Mouse (Mus musculus) heart, embryonic 10.5 days (tissue): ENCODE results near the gene Ms4a6d. TPM values are rescaled to one million over a fixed set of nuclear protein-coding genes. Genes with fewer than 3 reads are reported as not detected.
"Not testable (repeated sequence)": the region's sequence is repeated elsewhere in the genome, so short reads cannot be mapped to it uniquely, and the experiment has no call there.

Source experiments
- DNase-seq: peaks from one replicate; pipeline ENCODE4 v3.0.0-alpha.2; 2017; ENCODE audit warnings: low spot score
- H3K27ac ChIP-seq: fragments of 300-500 bp; sonication (generic); 2 replicates; pipeline ENCODE4 v1.5.1; 2016; ENCODE audit warnings: mild to moderate bottlenecking
- H3K27me3 ChIP-seq: fragments of 300-500 bp; sonication (generic); 2 replicates; pipeline ENCODE4 v1.6.1; 2016; ENCODE audit warnings: mild to moderate bottlenecking; ENCODE audit not compliant: poor library complexity, insufficient read depth, severe bottlenecking
- H3K36me3 ChIP-seq: fragments of 300-500 bp; sonication (generic); 2 replicates; pipeline ENCODE4 v1.6.1; 2016; ENCODE audit warnings: mild to moderate bottlenecking, moderate library complexity
- H3K4me1 ChIP-seq: fragments of 300-500 bp; sonication (generic); 2 replicates; pipeline ENCODE4 v1.6.1; 2016; ENCODE audit warnings: mild to moderate bottlenecking
- H3K4me3 ChIP-seq: fragments of 300-500 bp; sonication (generic); 2 replicates; pipeline ENCODE4 v1.5.1; 2016; ENCODE audit warnings: mild to moderate bottlenecking, moderate library complexity
- H3K9me3 ChIP-seq: fragments of 300-500 bp; sonication (generic); 2 replicates; pipeline ENCODE4 v1.6.1; 2016; ENCODE audit warnings: mild to moderate bottlenecking, moderate library complexity
- WGBS: fragments of 180-500 bp; shearing (Covaris S2); methylation state at CpG from one replicate; pipeline ENCODE4 v1.1.7; 2016; 5-methylcytosine and 5-hydroxymethylcytosine counted together
- polyA plus RNA-seq: library from polyadenylated mRNA; unstranded; fragments of >200 nt; fragmentation: Nextera tagmentation; extraction: Ambion mirVana; gene quantifications from 2 replicates; pipeline ENCODE4 v1.2.1, GENCODE M21; 2016

Ms4a6d gene
- polyA plus RNA-seq, 1 experiment from 2014 or later, result 0.48 TPM

DNA sequence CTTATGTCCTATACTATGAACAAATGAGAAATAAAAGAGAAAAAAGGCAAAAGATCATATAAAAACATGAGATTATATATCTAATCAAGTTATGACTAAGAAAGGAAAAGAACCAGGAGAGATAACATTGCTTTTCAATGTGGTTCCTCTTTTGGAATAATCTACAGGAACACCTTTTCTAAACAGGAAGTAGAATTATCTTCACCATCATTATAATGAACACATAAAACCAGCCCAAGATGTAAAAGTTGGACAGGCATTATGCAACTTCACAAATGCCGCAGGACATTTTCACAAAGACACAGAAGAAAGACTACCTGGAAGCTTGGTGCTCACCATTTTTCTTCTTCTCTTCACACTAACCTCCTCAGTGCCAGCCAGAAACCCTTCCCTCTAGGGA is 8.4 kb upstream of the Ms4a6d start:
- DNase-seq, result no peak
- 89% methylated on average over 1 of the region's 1 CpGs for WGBS
- H3K36me3 ChIP-seq, result no peaks in the 10 kb centered on the region

DNA sequence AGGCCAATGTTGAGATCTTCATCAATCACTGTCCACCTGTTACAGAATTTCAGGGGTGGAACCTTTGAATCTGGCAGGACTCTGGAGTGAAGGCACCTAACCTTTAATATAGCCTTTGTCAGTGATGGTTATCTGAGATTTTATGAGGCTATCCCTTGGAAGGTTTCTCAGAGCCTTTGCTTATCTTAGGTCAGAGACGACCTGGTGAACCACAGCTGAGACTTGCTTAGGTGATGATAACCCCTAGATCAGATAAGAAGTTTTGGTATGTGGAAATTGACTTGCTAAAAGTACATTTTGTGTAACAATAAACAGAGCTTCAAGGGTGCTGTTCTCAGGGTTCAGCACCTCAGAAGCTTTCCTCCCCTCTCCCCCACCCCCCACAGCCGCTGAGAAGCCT is 7.6 kb upstream of the Ms4a6d start:
- 36% methylated on average over 2 of the region's 2 CpGs for WGBS
- Histone ChIP-seq H3K9me3 (no peaks in the 10 kb centered on the region), H3K4me1 (no peaks in the 10 kb centered on the region), H3K27ac (no peak overlapping the region), H3K36me3 (no peaks in the 10 kb centered on the region), H3K4me3 (no peak overlapping the region), H3K27me3 (no peaks in the 10 kb centered on the region)
- no peak for DNase-seq

More for the DNA sequence above, 8.4 kb upstream of the Ms4a6d start:
- Histone ChIP-seq H3K4me1 (no peaks in the 10 kb centered on the region), H3K4me3 (no peak overlapping the region), H3K27ac (no peak overlapping the region), H3K9me3 (no peaks in the 10 kb centered on the region), H3K27me3 (no peaks in the 10 kb centered on the region)

DNA sequence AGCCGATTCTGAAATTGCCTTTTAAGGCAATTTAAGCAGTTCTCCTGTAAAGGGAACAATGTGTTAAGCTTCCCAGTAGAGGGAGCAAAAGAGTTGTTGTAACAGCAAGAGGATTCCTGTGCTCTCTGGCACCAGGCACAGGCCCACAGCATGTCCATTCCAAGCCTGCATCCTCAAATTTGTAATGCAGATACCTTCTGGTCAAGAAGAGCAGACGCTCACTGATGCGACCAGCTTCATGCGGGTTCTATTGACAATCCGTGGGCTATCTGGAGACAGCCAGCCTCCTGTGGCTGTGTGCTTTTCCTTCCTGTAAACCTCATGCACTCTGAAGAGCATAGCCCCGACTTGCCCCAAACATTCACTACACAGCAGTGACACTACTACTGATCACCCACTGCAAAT is 6.9 kb upstream of the Ms4a6d start:
- H3K36me3 ChIP-seq, result no peaks in the 10 kb centered on the region
- no peak overlapping the region for H3K27ac ChIP-seq
- H3K27me3 ChIP-seq, result no peaks in the 10 kb centered on the region
- no peak for DNase-seq
- H3K9me3 ChIP-seq, result no peaks in the 10 kb centered on the region
- WGBS, result 26% methylated on average over 6 of the region's 6 CpGs
- no peaks in the 10 kb centered on the region for H3K4me1 ChIP-seq
- H3K4me3 ChIP-seq, result no peak overlapping the region

DNA sequence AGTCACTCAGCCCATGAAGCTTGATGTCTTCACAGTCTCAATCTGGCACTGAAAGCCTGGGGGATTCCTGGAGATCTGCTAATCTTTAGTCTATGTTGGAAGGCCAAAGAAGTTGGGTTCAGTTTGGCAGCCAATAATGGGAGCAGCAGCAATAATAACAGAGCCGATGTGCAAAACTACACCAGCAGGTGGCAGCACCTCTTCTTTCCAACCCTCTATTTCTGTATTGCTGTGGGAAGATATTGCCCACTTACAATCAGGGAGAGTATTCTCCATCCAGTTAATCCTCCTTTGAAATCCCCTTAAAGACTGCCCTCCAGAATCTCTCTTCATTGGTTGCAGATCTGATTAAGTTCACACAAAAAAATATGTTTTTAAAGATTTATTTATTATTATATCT is 3.5 kb upstream of the Ms4a6d start:
- 10% methylated on average over 1 of the region's 1 CpGs for WGBS
- no peaks in the 10 kb centered on the region for H3K27me3 ChIP-seq
- no peak overlapping the region for H3K4me3 ChIP-seq
- no peaks in the 10 kb centered on the region for H3K4me1 ChIP-seq
- H3K36me3 ChIP-seq, result no peaks in the 10 kb centered on the region
- no peaks in the 10 kb centered on the region for H3K9me3 ChIP-seq
- no peak overlapping the region for H3K27ac ChIP-seq
- DNase-seq, result no peak

DNA sequence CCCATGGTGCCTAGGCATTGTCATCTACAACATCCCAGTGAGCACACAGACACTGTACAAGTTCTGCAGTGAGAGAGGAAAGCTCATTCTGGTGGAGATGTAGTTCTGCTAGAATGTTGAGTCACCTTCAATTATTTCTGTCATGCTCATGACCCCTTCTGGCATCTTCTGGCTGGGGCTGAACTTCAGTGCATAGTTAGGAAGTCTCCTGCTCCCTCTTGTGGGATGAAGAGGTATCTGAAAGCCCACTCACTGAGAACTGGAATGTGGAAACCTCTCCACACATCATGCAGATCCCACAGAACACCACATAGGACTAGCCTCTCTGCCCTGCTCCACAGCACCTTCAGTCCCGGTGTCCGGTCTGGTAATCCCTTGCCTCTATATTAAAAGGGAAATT is 2.6 kb downstream of the Ms4a6d start:
- no peak overlapping the region for H3K27ac ChIP-seq
- H3K36me3 ChIP-seq, result no peaks in the 10 kb centered on the region
- no peaks in the 10 kb centered on the region for H3K4me1 ChIP-seq
- H3K27me3 ChIP-seq, result no peaks in the 10 kb centered on the region
- no peaks in the 10 kb centered on the region for H3K9me3 ChIP-seq
- 74% methylated on average over 2 of the region's 2 CpGs for WGBS
- no peak overlapping the region for H3K4me3 ChIP-seq
- DNase-seq, result no peak

DNA sequence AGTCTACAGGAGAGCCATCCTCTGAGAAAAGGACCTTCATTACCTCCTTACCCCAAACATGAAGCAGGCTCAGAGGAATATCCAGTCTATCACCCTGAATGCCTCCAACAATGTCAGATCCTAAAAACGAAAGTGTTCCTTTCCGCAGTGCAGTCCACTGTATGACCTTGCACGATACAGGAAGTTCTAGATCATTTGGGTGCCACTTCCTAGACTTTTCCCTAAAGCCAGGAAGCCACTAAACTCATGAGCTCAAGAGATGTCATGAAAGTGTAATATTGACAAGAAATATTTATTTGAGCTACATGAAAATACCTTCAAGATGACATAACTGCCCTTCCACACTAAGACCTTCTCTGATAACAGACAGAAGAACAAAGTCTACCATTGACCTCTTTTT is 3.3 kb downstream of the Ms4a6d start:
- Histone ChIP-seq H3K4me3 (no peak overlapping the region), H3K9me3 (no peaks in the 10 kb centered on the region)
- 84% methylated on average over 3 of the region's 3 CpGs for WGBS

DNA sequence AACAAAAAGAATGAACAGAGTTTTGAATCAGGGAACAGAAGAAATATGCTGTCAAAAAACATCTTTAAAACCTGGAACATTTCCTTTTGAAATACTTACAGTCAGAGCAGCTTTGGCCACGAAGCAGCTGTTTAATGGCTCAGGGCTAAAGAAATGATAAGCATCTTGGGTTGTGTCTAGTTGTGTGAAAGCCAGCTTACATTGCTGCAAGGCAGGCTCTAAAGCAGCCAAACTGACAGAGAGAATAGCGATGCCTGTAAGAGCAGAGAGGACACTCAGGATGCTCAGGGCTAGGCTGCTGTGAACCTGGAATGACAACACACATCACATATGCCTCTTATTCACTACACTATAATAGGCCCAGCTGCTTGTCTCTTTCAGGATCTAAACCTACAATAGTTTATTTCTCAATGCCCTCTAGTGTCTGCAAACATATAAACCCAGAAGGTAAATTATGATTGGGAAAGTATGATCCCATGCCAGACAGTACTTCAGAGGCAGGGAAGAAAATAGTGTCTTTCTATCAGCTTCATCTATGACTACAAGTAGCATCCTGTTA is 14.7 kb downstream of the Ms4a6d start:
- Histone ChIP-seq H3K27me3 (no peaks in the 10 kb centered on the region), H3K4me1 (no peaks in the 10 kb centered on the region), H3K36me3 (no peaks in the 10 kb centered on the region), H3K4me3 (no peak overlapping the region), H3K27ac (no peak overlapping the region), H3K9me3 (no peaks in the 10 kb centered on the region)
- 55% methylated on average over 2 of the region's 2 CpGs for WGBS
- no peak for DNase-seq

More for the DNA sequence above, 3.3 kb downstream of the Ms4a6d start:
- H3K27me3 ChIP-seq, result no peaks in the 10 kb centered on the region
- H3K27ac ChIP-seq, result no peak overlapping the region
- H3K4me1 ChIP-seq, result no peaks in the 10 kb centered on the region
- no peak for DNase-seq
- H3K36me3 ChIP-seq, result no peaks in the 10 kb centered on the region

DNA sequence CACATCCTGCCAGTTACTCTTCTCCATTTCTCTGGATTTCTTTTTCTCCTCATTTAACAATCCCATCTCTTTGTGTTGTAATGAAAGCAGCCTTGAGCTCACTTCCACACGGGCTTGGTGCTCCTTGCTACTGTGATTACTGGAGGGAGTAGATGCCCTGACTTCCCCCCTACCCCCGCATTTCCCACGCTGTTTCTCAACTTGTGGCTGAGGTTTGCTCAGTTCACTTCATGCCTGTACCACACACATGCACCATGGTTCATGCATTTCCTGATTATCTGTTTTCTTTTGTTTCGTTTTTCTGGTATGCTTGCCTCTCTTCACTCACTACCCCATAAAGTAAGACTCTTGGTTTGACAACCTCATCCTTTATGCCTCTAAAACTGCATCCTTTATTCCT is 15.4 kb downstream of the Ms4a6d start:
- Histone ChIP-seq H3K27me3 (no peaks in the 10 kb centered on the region), H3K27ac (no peak overlapping the region), H3K4me1 (no peaks in the 10 kb centered on the region), H3K9me3 (no peaks in the 10 kb centered on the region), H3K36me3 (no peaks in the 10 kb centered on the region), H3K4me3 (no peak overlapping the region)
- WGBS, result 73% methylated on average over 4 of the region's 4 CpGs
- DNase-seq, result no peak

DNA sequence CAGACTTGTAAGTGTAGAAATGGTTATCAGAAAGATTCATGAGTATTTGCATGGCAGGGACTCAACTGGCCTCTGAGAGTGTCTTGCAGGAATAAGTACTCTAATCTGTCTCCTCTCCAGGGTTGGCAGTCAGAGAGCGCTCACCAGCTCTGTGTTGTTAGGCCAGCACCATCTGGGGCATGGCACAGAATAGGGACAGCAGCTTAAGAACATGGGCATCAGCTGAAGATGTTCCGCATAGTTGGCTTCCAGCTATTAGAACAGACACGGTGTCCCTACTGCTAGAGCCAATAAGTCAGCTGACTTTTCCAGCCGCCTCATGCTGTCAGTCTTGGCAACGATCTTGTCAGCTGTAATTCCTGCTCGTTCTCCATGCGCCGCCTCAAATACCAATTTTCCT is 29.7 kb downstream of the Ms4a6d start:
- WGBS, result 86% methylated on average over 8 of the region's 8 CpGs
- no peak overlapping the region for H3K4me3 ChIP-seq
- H3K27me3 ChIP-seq, result no peaks in the 10 kb centered on the region
- DNase-seq, result no peak
- no peaks in the 10 kb centered on the region for H3K4me1 ChIP-seq
- no peaks in the 10 kb centered on the region for H3K9me3 ChIP-seq
- no peak overlapping the region for H3K27ac ChIP-seq
- no peaks in the 10 kb centered on the region for H3K36me3 ChIP-seq

DNA sequence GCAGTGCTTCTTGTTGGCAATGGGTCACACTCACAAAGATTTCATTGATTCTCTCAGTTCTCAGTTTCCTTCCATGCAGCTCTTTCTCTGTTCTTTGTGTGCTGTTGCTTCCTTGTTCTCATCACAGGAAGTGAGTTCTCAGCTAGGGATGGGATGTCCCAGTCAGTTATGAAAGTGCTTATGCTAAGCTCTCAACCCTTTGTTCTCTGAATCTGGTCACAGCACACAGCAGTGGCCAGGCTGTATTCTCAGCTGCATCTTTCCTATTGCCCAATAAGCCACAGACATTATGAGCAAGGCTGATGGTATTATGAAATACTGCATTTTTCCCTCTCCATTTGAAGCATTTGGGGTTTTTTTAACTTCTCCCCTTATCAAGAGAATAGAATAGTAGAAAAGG is 45.1 kb downstream of the Ms4a6d start:
- not testable (repeated sequence) for H3K4me3 ChIP-seq, DNase-seq, H3K9me3 ChIP-seq, H3K36me3 ChIP-seq, H3K27me3 ChIP-seq, H3K4me1 ChIP-seq, H3K27ac ChIP-seq

DNA sequence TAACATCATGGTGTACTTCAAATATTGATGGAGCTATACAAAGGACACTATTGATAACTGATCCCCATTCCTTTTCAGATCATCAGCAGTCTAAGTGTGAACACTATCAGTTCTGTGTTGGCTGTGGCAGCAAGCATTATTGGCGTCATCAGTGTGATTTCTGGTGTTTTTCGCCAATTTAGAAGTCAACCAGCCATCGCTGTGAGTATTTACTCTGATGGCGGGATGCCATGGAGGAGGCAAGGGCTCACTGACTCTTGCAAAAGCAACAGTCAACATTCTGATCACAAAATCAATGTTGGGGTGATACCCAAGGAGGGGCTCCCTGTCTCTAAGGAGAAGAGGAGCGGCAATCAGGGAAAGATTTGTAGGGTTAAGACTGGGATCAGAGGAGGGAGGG is 49.9 kb downstream of the Ms4a6d start:
- Histone ChIP-seq H3K4me1 (no peaks in the 10 kb centered on the region), H3K9me3 (no peaks in the 10 kb centered on the region), H3K27ac (no peak overlapping the region), H3K27me3 (no peaks in the 10 kb centered on the region), H3K36me3 (no peaks in the 10 kb centered on the region), H3K4me3 (no peak overlapping the region)
- 88% methylated on average over 5 of the region's 5 CpGs for WGBS
- no peak for DNase-seq

DNA sequence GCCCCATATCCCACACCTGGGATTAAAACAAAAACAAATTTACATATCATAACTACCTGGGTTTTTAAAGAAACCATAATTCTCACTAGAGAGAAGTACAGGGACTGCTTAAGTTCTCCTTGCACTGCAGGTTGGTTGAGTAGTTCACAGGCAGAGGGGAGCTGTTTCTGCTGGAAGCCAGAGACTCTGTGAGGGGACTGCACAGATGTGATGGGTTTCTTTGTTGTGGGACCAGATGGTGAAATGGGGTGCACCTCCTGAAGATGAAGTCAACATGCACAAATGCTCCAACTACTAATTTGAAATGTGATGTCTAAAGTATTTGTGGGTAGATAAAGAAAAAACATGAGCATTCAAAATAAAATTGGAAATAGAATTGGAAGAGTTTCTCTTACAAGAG is 56.7 kb downstream of the Ms4a6d start:
- Histone ChIP-seq H3K27me3 (no peaks in the 10 kb centered on the region), H3K36me3 (no peaks in the 10 kb centered on the region), H3K4me1 (no peaks in the 10 kb centered on the region), H3K27ac (no peak overlapping the region), H3K4me3 (no peak overlapping the region), H3K9me3 (no peaks in the 10 kb centered on the region)
- no peak for DNase-seq

DNA sequence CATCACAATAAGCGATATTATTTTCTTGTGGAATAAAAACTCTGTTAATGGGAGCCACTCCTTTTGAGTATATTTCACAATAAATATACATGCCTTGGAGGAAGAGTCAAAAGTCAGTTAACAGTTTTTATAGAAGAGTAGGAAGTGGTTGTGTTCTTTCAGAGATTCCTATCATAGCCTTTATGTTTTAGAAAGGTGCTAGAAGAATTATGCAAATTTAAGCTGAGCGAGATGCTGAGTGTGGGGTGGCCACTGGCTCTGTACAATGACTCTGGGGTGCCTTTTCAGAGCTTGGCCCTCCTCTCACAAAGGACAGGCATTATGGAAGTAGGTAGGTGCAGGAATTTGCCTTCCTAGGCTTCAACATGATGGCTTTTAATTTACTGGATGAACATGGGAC is 60.3 kb downstream of the Ms4a6d start:
- H3K27me3 ChIP-seq, H3K36me3 ChIP-seq, DNase-seq, H3K27ac ChIP-seq, H3K4me1 ChIP-seq, H3K4me3 ChIP-seq, H3K9me3 ChIP-seq: not testable (repeated sequence)
- WGBS, result 79% methylated on average over 2 of the region's 2 CpGs

DNA sequence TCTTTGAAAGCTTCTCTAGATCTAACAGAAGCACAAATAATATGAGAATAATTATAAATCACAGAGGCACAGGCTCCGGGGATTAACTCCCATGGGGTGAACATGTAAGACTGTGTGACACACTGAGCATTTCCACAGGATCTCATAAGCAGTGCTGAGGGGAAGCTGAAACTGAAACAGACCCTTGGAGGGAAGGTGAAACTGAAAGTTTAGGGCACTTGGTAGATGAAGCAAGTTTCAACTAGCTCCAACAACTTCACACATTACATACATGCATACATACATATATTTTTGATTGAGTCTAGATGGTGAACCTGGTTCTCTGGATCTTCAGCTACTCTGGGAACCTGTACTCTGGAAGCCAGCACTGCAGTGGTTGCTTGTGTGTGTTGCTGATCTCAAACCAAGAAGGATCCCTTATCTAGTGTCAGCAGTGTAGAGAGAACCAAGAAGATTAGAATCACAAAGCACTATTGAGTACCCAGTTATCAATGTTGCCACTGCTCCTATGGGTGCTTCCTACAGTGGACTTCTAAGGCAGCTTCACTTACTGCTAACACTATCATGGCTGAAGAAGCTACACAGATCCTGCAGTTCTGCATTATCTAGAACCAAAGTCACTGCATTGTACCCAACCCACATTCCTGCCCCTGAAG is 64.4 kb downstream of the Ms4a6d start:
- not testable (repeated sequence) for H3K4me3 ChIP-seq

More for the DNA sequence above, 64.4 kb downstream of the Ms4a6d start:
- not testable (repeated sequence) for H3K27me3 ChIP-seq, H3K36me3 ChIP-seq, H3K9me3 ChIP-seq, DNase-seq, H3K4me1 ChIP-seq, H3K27ac ChIP-seq
- WGBS, result 91% methylated on average over 1 of the region's 1 CpGs
